Mouse (Mus musculus): Measurements from ENCODE around the gene Crtc1.

Crtc1 gene

GRCm38 (mm10) chr8:70439055-70439847 lies at the start of gene Crtc1:
Gene Crtc1, minus strand, starts transcription at chr8:70439579.
- peak; percentile 96 for DNase-seq

GRCm38 (mm10) chr8:70488931-70489470 lies 49.6 kb upstream of the Crtc1 start:
- DNase-seq, result no peak

GRCm38 (mm10) chr8:70487993-70488796 lies 48.8 kb upstream of the Crtc1 start:
- DNase-seq, result no peak

- DNase-seq, result no peak
Measured at GRCm38 (mm10) chr8:70486941-70487520, 47.7 kb upstream of the Crtc1 start, which contains the start of gene Tmem59l. Gene Tmem59l, minus strand, starts transcription at chr8:70487358.

- DNase-seq, result no peak
Measured at GRCm38 (mm10) chr8:70486191-70486681, 46.9 kb upstream of the Crtc1 start.

- no peak for DNase-seq
Measured at GRCm38 (mm10) chr8:70482943-70483342, 43.6 kb upstream of the Crtc1 start.

- DNase-seq, result no peak
Measured at GRCm38 (mm10) chr8:70481908-70482307, 42.5 kb upstream of the Crtc1 start.

- DNase-seq, result peak; percentile 32
Measured at GRCm38 (mm10) chr8:70477269-70477982, 38.0 kb upstream of the Crtc1 start.

- DNase-seq, result peak; percentile 96
Measured at GRCm38 (mm10) chr8:70476333-70477268, 37.2 kb upstream of the Crtc1 start, which contains the start of gene Klhl26. Gene Klhl26, minus strand, starts transcription at chr8:70476968.

- DNase-seq, result no peak
Measured at GRCm38 (mm10) chr8:70471856-70472255, 32.5 kb upstream of the Crtc1 start.

GRCm38 (mm10) chr8:70469938-70470337 lies 30.6 kb upstream of the Crtc1 start:
- no peak for DNase-seq

GRCm38 (mm10) chr8:70469295-70469916 lies 30.0 kb upstream of the Crtc1 start:
- DNase-seq, result no peak

GRCm38 (mm10) chr8:70468733-70469132 lies 29.4 kb upstream of the Crtc1 start:
- DNase-seq, result no peak

GRCm38 (mm10) chr8:70467907-70468306 lies 28.5 kb upstream of the Crtc1 start:
- DNase-seq, result no peak

- DNase-seq, result peak; percentile 16
Measured at GRCm38 (mm10) chr8:70467229-70467725, 27.9 kb upstream of the Crtc1 start.

- peak; percentile 21 for DNase-seq
Measured at GRCm38 (mm10) chr8:70466771-70467170, 27.4 kb upstream of the Crtc1 start.

- no peak for DNase-seq
Measured at GRCm38 (mm10) chr8:70466305-70466704, 26.9 kb upstream of the Crtc1 start.

- DNase-seq, result no peak
Measured at GRCm38 (mm10) chr8:70465701-70466100, 26.3 kb upstream of the Crtc1 start.

GRCm38 (mm10) chr8:70464162-70464561 lies 24.8 kb upstream of the Crtc1 start:
- no peak for DNase-seq

GRCm38 (mm10) chr8:70463306-70463705 lies 23.9 kb upstream of the Crtc1 start:
- no peak for DNase-seq

- no peak for DNase-seq
Measured at GRCm38 (mm10) chr8:70462516-70462813, 23.1 kb upstream of the Crtc1 start.
